Mouse (Mus musculus): ENCODE measurements around the gene Cep350. TPM values are rescaled to one million over a fixed set of nuclear protein-coding genes. Genes with fewer than 3 reads are reported as not detected.

Gene Cep350
- 12.5 and 13.5 TPM in 2 replicates for polyA plus RNA-seq (2016; fragmentation: Nextera tagmentation; extraction: Ambion mirVana)

- peaks cover 17% of the 10 kb centered on the region for H3K4me1 ChIP-seq
- no peaks in the 10 kb centered on the region for H3K9me3 ChIP-seq
- H3K27ac ChIP-seq: peak within 1 kb of the TSS; percentile 92
- H3K4me2 ChIP-seq: peak within 1 kb of the TSS; percentile 82
- H3K36me3 ChIP-seq (replicated peaks): no peaks in the 10 kb centered on the region
- peak; percentile 98 for ATAC-seq (ENCODE audit: low FRiP score)
- peak within 1 kb of the TSS; percentile 98 for H3K9ac ChIP-seq
- no peaks in the 10 kb centered on the region for H3K27me3 ChIP-seq
- peak within 1 kb of the TSS; percentile 99 for H3K4me3 ChIP-seq (replicated peaks)
- under 1% methylated on average over 50 of the region's 57 CpGs for WGBS
Measured at GRCm38 (mm10) chr1:155973068-155973718, at the start of gene Cep350. TSS of gene Cep350 (minus strand) at chr1:155973255.

GRCm38 (mm10) chr1:156020402-156020801, 47.3 kb upstream of the Cep350 start:
- H3K9me3 ChIP-seq: no peaks in the 10 kb centered on the region
- no peak overlapping the region for H3K4me2 ChIP-seq
- H3K4me1 ChIP-seq: no peaks in the 10 kb centered on the region
- H3K27ac ChIP-seq: no peak overlapping the region
- peaks cover 53% of the 10 kb centered on the region for H3K36me3 ChIP-seq (replicated peaks)
- H3K9ac ChIP-seq: no peak overlapping the region
- H3K4me3 ChIP-seq (replicated peaks): no peak overlapping the region
- 91% methylated on average over 1 of the region's 1 CpGs for WGBS
- no peak for ATAC-seq (ENCODE audit: low FRiP score)
- no peaks in the 10 kb centered on the region for H3K27me3 ChIP-seq

GRCm38 (mm10) chr1:156019800-156020199, 46.7 kb upstream of the Cep350 start:
- no peak overlapping the region for H3K27ac ChIP-seq
- no peak for ATAC-seq (ENCODE audit: low FRiP score)
- no peaks in the 10 kb centered on the region for H3K27me3 ChIP-seq
- H3K4me3 ChIP-seq (replicated peaks): no peak overlapping the region
- peaks cover 54% of the 10 kb centered on the region for H3K36me3 ChIP-seq (replicated peaks)
- H3K9ac ChIP-seq: no peak overlapping the region
- WGBS: 89% methylated on average over 1 of the region's 1 CpGs
- no peaks in the 10 kb centered on the region for H3K9me3 ChIP-seq
- no peaks in the 10 kb centered on the region for H3K4me1 ChIP-seq
- no peak overlapping the region for H3K4me2 ChIP-seq

- Histone ChIP-seq H3K27me3 (no peaks in the 10 kb centered on the region), H3K9ac (no peak overlapping the region), H3K4me2 (no peak overlapping the region), H3K9me3 (no peaks in the 10 kb centered on the region), H3K4me1 (no peaks in the 10 kb centered on the region), H3K36me3 (replicated peaks) (peaks cover 51% of the 10 kb centered on the region), H3K4me3 (replicated peaks) (no peak overlapping the region), H3K27ac (no peak overlapping the region)
- WGBS: 88% methylated on average over 1 of the region's 1 CpGs
- no peak for ATAC-seq (ENCODE audit: low FRiP score)
Measured at GRCm38 (mm10) chr1:156009003-156009402, 35.9 kb upstream of the Cep350 start.

GRCm38 (mm10) chr1:156005906-156006305, 32.9 kb upstream of the Cep350 start:
- Histone ChIP-seq H3K4me2 (no peak overlapping the region), H3K4me3 (replicated peaks) (no peak overlapping the region), H3K9ac (no peak overlapping the region), H3K27ac (no peak overlapping the region), H3K4me1 (no peaks in the 10 kb centered on the region), H3K27me3 (no peaks in the 10 kb centered on the region), H3K36me3 (replicated peaks) (peaks cover 41% of the 10 kb centered on the region), H3K9me3 (no peaks in the 10 kb centered on the region)
- WGBS: 91% methylated on average over 11 of the region's 11 CpGs
- ATAC-seq (ENCODE audit: low FRiP score): no peak

- Histone ChIP-seq H3K27me3 (no peaks in the 10 kb centered on the region), H3K9me3 (no peaks in the 10 kb centered on the region), H3K9ac (no peak overlapping the region), H3K36me3 (replicated peaks) (peaks cover 36% of the 10 kb centered on the region), H3K4me2 (no peak overlapping the region), H3K27ac (no peak overlapping the region), H3K4me1 (no peaks in the 10 kb centered on the region), H3K4me3 (replicated peaks) (no peak overlapping the region)
- ATAC-seq (ENCODE audit: low FRiP score): no peak
- WGBS: 91% methylated on average over 7 of the region's 7 CpGs
Measured at GRCm38 (mm10) chr1:156003201-156003935, 30.3 kb upstream of the Cep350 start.

- 91% methylated on average over 8 of the region's 8 CpGs for WGBS
- no peak overlapping the region for H3K4me2 ChIP-seq
Measured at GRCm38 (mm10) chr1:156002366-156002765, 29.3 kb upstream of the Cep350 start.

GRCm38 (mm10) chr1:155995612-155996011, 22.6 kb upstream of the Cep350 start:
- Histone ChIP-seq H3K4me3 (replicated peaks) (no peak overlapping the region), H3K4me1 (no peaks in the 10 kb centered on the region), H3K36me3 (replicated peaks) (no peaks in the 10 kb centered on the region), H3K9me3 (no peaks in the 10 kb centered on the region), H3K27ac (no peak overlapping the region), H3K27me3 (no peaks in the 10 kb centered on the region), H3K4me2 (no peak overlapping the region), H3K9ac (no peak overlapping the region)
- ATAC-seq (ENCODE audit: low FRiP score): no peak
- WGBS: 95% methylated on average over 2 of the region's 2 CpGs

More at GRCm38 (mm10) chr1:156002366-156002765, 29.3 kb upstream of the Cep350 start:
- ATAC-seq (ENCODE audit: low FRiP score): no peak
- peaks cover 30% of the 10 kb centered on the region for H3K36me3 ChIP-seq (replicated peaks)
- no peak overlapping the region for H3K4me3 ChIP-seq (replicated peaks)
- no peaks in the 10 kb centered on the region for H3K4me1 ChIP-seq
- H3K27me3 ChIP-seq: no peaks in the 10 kb centered on the region
- H3K27ac ChIP-seq: no peak overlapping the region
- H3K9me3 ChIP-seq: no peaks in the 10 kb centered on the region
- H3K9ac ChIP-seq: no peak overlapping the region

GRCm38 (mm10) chr1:155994524-155994923, 21.5 kb upstream of the Cep350 start:
- 92% methylated on average over 2 of the region's 2 CpGs for WGBS
- ATAC-seq (ENCODE audit: low FRiP score): no peak

GRCm38 (mm10) chr1:155990391-155990790, 17.3 kb upstream of the Cep350 start:
- no peaks in the 10 kb centered on the region for H3K36me3 ChIP-seq (replicated peaks)
- H3K4me3 ChIP-seq (replicated peaks): no peak overlapping the region
- no peak overlapping the region for H3K9ac ChIP-seq
- no peaks in the 10 kb centered on the region for H3K9me3 ChIP-seq
- no peak overlapping the region for H3K4me2 ChIP-seq
- no peak overlapping the region for H3K27ac ChIP-seq
- peaks cover 5% of the 10 kb centered on the region for H3K4me1 ChIP-seq
- H3K27me3 ChIP-seq: no peaks in the 10 kb centered on the region
- WGBS: 66% methylated on average over 11 of the region's 11 CpGs
- no peak for ATAC-seq (ENCODE audit: low FRiP score)

More at GRCm38 (mm10) chr1:155994524-155994923, 21.5 kb upstream of the Cep350 start:
- H3K27ac ChIP-seq: no peak overlapping the region
- H3K27me3 ChIP-seq: no peaks in the 10 kb centered on the region
- no peak overlapping the region for H3K9ac ChIP-seq
- H3K4me3 ChIP-seq (replicated peaks): no peak overlapping the region
- no peaks in the 10 kb centered on the region for H3K9me3 ChIP-seq
- no peak overlapping the region for H3K4me2 ChIP-seq
- peaks cover under 1% of the 10 kb centered on the region; the same call in 1 of the 2 replicates for H3K4me1 ChIP-seq
- no peaks in the 10 kb centered on the region for H3K36me3 ChIP-seq (replicated peaks)

GRCm38 (mm10) chr1:155989387-155989786, 16.3 kb upstream of the Cep350 start:
- H3K4me2 ChIP-seq: no peak overlapping the region
- peaks cover 5% of the 10 kb centered on the region for H3K4me1 ChIP-seq
- 3% methylated on average over 2 of the region's 2 CpGs for WGBS
- H3K9me3 ChIP-seq: no peaks in the 10 kb centered on the region
- H3K36me3 ChIP-seq (replicated peaks): no peaks in the 10 kb centered on the region
- ATAC-seq (ENCODE audit: low FRiP score): no peak
- no peak overlapping the region for H3K9ac ChIP-seq
- no peak overlapping the region for H3K4me3 ChIP-seq (replicated peaks)
- H3K27ac ChIP-seq: no peak overlapping the region
- H3K27me3 ChIP-seq: no peaks in the 10 kb centered on the region

GRCm38 (mm10) chr1:155987625-155988024, 14.6 kb upstream of the Cep350 start:
- H3K9ac ChIP-seq: no peak overlapping the region
- H3K9me3 ChIP-seq: no peaks in the 10 kb centered on the region
- H3K4me2 ChIP-seq: no peak overlapping the region
- no peak for ATAC-seq (ENCODE audit: low FRiP score)
- H3K27ac ChIP-seq: no peak overlapping the region
- no peaks in the 10 kb centered on the region for H3K36me3 ChIP-seq (replicated peaks)
- H3K4me1 ChIP-seq: peaks cover 5% of the 10 kb centered on the region
- no peak overlapping the region for H3K4me3 ChIP-seq (replicated peaks)
- WGBS: 87% methylated on average over 2 of the region's 2 CpGs
- H3K27me3 ChIP-seq: no peaks in the 10 kb centered on the region

- no peak overlapping the region for H3K4me2 ChIP-seq
- no peaks in the 10 kb centered on the region for H3K27me3 ChIP-seq
- WGBS: 70% methylated on average over 2 of the region's 2 CpGs
- no peak overlapping the region for H3K9ac ChIP-seq
- H3K4me1 ChIP-seq: peaks cover 14% of the 10 kb centered on the region
- no peaks in the 10 kb centered on the region for H3K9me3 ChIP-seq
- H3K36me3 ChIP-seq (replicated peaks): no peaks in the 10 kb centered on the region
- no peak for ATAC-seq (ENCODE audit: low FRiP score)
- H3K27ac ChIP-seq: no peak overlapping the region
- H3K4me3 ChIP-seq (replicated peaks): no peak overlapping the region
Measured at GRCm38 (mm10) chr1:155974931-155975330, 1.9 kb upstream of the Cep350 start.

All from forebrain, embryonic 12.5 days (tissue).